Mouse (Mus musculus): ENCODE results near the gene Gm20906. TPM values are rescaled to one million over a fixed set of nuclear protein-coding genes. Genes with fewer than 3 reads are reported as not detected.

Gm20906 gene
- not detected for polyA plus RNA-seq (2017; shearing (Covaris generic))

GRCm38 (mm10) chrY:87550666-87551065 is at the start of gene Gm20906:
Gene Gm20906 (plus strand): TSS chrY:87550966.

All from inflammation-experienced regulatory T-cells (primary cell).